Mouse (Mus musculus) G1E (cell line): ENCODE measurements around the gene Mmp15. TPM values are rescaled to one million over a fixed set of nuclear protein-coding genes. Genes with fewer than 3 reads are reported as not detected.

Experiments used
- ATAC-seq: 2 replicates; pipeline ENCODE4 v1.8.0; 2016; ENCODE audit warnings: mild to moderate bottlenecking; ENCODE audit not compliant: insufficient number of reproducible peaks, poor library complexity, low FRiP score, severe bottlenecking; ENCODE audit errors: extremely low read depth
- DNase-seq: peaks from one replicate; pipeline ENCODE4 v3.0.0; 2012; ENCODE audit warnings: low spot score
- H3K27me3 ChIP-seq: 2 replicates; pipeline ENCODE4 v1.6.1; 2012; ENCODE audit warnings: mild to moderate bottlenecking, low read length, inconsistent platforms; ENCODE audit not compliant: insufficient read depth
- H3K36me3 ChIP-seq: replicated peaks from 2 replicates; pipeline ENCODE3; 2012; ENCODE audit warnings: mild to moderate bottlenecking, inconsistent platforms
- H3K4me1 ChIP-seq: 2 replicates; pipeline ENCODE4 v1.6.1; 2012; ENCODE audit warnings: low read depth, low read length, inconsistent platforms, mixed read lengths; ENCODE audit not compliant: insufficient read depth
- H3K4me3 ChIP-seq: 2 replicates; pipeline ENCODE4 v1.5.1; 2012; ENCODE audit warnings: low read depth, mild to moderate bottlenecking, inconsistent platforms, low read length, moderate library complexity, mixed read lengths
- H3K9me3 ChIP-seq: replicated peaks from 2 replicates; pipeline ENCODE4 v1.6.1; 2012; ENCODE audit warnings: inconsistent platforms
- CTCF ChIP-seq: IDR thresholded peaks from 2 replicates; pipeline ENCODE4 v1.5.1; 2012; ENCODE audit warnings: low read depth, low read length, inconsistent platforms, mixed read lengths
- GATA1 ChIP-seq: IDR thresholded peaks from 2 replicates; pipeline ENCODE4 v1.6.1; 2012; ENCODE audit warnings: borderline replicate concordance, low read length, inconsistent platforms, mixed read lengths
- GATA2 ChIP-seq: IDR thresholded peaks from 2 replicates; pipeline ENCODE4 v1.6.1; 2012; ENCODE audit warnings: low read depth, low read length, inconsistent platforms, borderline replicate concordance
- POLR2AphosphoS5 ChIP-seq: IDR thresholded peaks from 2 replicates; pipeline ENCODE4 v1.6.1; 2012; ENCODE audit warnings: low read depth, low read length, inconsistent platforms; ENCODE audit not compliant: insufficient replicate concordance
- TAL1 ChIP-seq: conservative IDR thresholded peaks from 2 replicates; pipeline ENCODE4 v1.6.1; 2012; ENCODE audit warnings: low read depth, low read length, inconsistent platforms, mixed read lengths
- polyA plus RNA-seq: library from polyadenylated mRNA; stranded (reverse); fragments of >175 nt; gene quantifications from 2 replicates; pipeline ENCODE4 v1.2.3, GENCODE M21; 2012
- total RNA-seq, 2 experiments: library from RNA; stranded (forward) in 1 of 2; stranded (reverse) in 1 of 2; fragments of 200-1000 nt in 1 of 2; fragments of >200 nt in 1 of 2; fragmentation: Nextera tagmentation in 1 of 2; gene quantifications; 2 replicates each; pipeline ENCODE4 v1.2.3; 2014 to 2017

Mmp15 gene
- total and polyA plus RNA-seq, 3 experiments: 0.01 to 0.05 TPM; not detected in 1

DNA sequence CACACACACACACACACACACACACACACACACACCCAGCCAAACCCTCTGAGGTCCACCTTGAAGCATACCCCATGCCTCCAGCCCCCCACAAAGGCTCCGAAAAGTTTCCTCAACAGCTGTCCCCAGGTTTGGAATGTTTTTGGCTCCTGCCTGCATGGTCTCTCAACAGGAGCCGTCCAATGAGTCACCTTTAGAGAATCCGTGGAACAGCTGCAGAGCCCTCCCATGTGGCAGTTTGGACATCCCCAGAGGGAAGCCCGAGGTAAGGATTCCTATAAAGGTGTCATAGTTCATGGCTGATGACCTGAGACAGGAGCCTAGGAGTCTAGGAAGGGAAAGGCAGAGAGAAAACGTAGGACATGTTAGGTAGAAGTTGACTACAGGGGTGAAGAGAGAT, 34.0 kb downstream of the Mmp15 start:
- no peak for TF ChIP-seq POLR2AphosphoS5
- no peak for TF ChIP-seq GATA1
- TF ChIP-seq CTCF: no peak
- no peak for TF ChIP-seq GATA2
- TF ChIP-seq TAL1: no peak
- Histone ChIP-seq H3K36me3 (no peaks in the 10 kb centered on the region), H3K9me3 (no peaks in the 10 kb centered on the region), H3K4me1 (peaks cover 2% of the 10 kb centered on the region; the same call in 1 of the 2 replicates), H3K4me3 (no peak overlapping the region), H3K27me3 (peaks cover 15% of the 10 kb centered on the region)
- ATAC-seq (no peak), DNase-seq (no peak)

DNA sequence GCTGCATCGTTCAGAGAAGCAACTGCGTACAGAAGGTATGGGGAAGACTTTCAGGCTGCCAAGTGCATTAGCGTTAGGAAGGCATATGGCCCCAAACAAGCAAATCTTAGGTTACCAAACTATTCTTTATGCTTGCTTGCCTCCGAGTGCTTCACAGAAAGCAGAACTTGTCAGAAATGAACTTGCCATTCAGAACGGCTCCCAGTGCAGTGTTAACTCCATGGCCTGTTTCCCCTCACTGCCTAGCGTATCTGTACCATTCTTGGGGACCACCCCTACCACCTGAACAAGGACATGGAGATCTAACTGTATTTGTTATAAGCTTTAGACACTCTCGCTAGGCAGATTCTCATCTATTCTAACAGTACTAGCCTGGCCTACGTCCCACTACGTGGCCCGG, 35.2 kb downstream of the Mmp15 start:
- TF ChIP-seq GATA2 (no peak), POLR2AphosphoS5 (no peak), GATA1 (no peak), CTCF (no peak), TAL1 (no peak)
- H3K4me1 ChIP-seq: peaks cover 2% of the 10 kb centered on the region; the same call in 1 of the 2 replicates
- ATAC-seq (no peak), DNase-seq (no peak)
- no peaks in the 10 kb centered on the region for H3K36me3 ChIP-seq
- no peak overlapping the region for H3K4me3 ChIP-seq
- no peaks in the 10 kb centered on the region for H3K9me3 ChIP-seq
- peaks cover 15% of the 10 kb centered on the region for H3K27me3 ChIP-seq

DNA sequence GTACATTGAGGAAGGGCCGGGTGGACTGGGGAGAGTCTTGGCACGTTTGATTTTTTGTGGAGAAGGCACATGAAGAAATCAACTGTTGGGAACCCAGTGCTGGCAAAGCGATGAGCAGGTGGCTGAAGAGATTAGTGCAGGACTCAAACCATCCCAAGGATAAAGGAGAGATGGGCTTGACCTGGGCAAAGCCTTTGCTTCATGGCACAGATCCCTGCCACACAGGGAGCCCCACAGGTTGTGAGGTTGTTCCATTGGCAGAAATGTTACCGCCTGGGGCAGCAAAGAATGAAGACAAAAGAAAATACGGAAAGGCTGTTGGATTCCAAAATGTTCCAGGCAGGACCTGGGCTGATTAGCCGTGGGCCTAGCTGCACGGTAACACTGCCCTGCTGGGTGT, 35.9 kb downstream of the Mmp15 start:
- Histone ChIP-seq H3K9me3 (no peaks in the 10 kb centered on the region), H3K36me3 (no peaks in the 10 kb centered on the region), H3K27me3 (peaks cover 20% of the 10 kb centered on the region), H3K4me1 (peaks cover 2% of the 10 kb centered on the region; the same call in 1 of the 2 replicates), H3K4me3 (no peak overlapping the region)
- TF ChIP-seq CTCF: no peak
- DNase-seq (no peak), ATAC-seq (no peak)

DNA sequence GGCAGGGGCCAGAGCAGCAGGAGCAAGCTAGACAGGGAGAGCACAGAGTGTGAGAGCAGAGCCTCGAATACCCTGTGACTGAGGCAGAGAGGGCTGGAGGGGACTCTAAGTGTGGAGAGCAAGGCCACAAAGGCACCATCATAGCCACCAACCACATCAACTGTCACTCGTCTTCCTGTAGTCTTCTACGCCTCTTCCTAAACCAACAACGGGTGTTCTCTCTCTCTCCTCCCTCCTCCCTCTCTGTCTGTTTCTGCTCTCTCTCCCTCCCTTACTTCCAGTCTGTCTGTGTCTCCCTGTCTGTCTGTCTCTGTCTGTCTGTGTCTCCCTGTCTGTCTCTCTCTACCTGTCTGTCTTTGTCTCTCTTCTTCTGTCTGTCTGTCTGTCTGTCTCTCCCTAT, 38.2 kb downstream of the Mmp15 start:
- TF ChIP-seq CTCF: no peak
- no peak for TF ChIP-seq POLR2AphosphoS5
- no peak for TF ChIP-seq GATA1
- ATAC-seq (no peak), DNase-seq (no peak)
- H3K27me3 ChIP-seq: peaks cover 28% of the 10 kb centered on the region
- H3K4me3 ChIP-seq: no peak overlapping the region
- no peaks in the 10 kb centered on the region for H3K9me3 ChIP-seq
- H3K4me1 ChIP-seq: peaks cover 8% of the 10 kb centered on the region
- no peaks in the 10 kb centered on the region for H3K36me3 ChIP-seq

DNA sequence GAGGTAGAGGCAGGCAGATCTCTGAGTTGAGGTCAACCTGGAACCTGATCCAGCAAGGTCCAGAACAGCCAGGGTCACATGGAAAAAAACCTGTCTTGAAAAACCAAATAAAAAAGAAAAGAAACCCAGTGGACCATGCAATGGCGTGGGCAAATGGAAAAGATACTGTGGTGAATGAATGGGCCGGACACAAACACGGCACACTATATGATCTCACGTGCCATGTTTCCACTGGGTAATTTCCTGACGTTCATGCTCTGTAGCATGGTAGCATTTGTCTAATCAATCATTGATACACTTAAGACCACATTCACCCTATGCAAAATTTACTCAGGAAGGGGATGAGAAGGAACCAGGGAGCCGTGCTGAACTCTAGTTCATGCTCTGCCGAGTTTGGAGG, 39.0 kb downstream of the Mmp15 start:
- no peak for TF ChIP-seq CTCF
- TF ChIP-seq POLR2AphosphoS5: no peak
- H3K36me3 ChIP-seq: no peaks in the 10 kb centered on the region
- no peak overlapping the region for H3K4me3 ChIP-seq
- H3K9me3 ChIP-seq: no peaks in the 10 kb centered on the region
- peaks cover 13% of the 10 kb centered on the region for H3K4me1 ChIP-seq
- ATAC-seq: no peak
- DNase-seq: no peak
- H3K27me3 ChIP-seq: peaks cover 28% of the 10 kb centered on the region

- H3K4me3 ChIP-seq: no peak overlapping the region
- H3K27me3 ChIP-seq: peaks cover 32% of the 10 kb centered on the region
- peaks cover 28% of the 10 kb centered on the region for H3K4me1 ChIP-seq
- no peaks in the 10 kb centered on the region for H3K9me3 ChIP-seq
- no peak for DNase-seq
- TF ChIP-seq GATA2: no peak
- no peak for TF ChIP-seq CTCF
- TF ChIP-seq TAL1: no peak
- no peak for TF ChIP-seq POLR2AphosphoS5
- no peak for TF ChIP-seq GATA1
- ATAC-seq: no peak
- H3K36me3 ChIP-seq: no peaks in the 10 kb centered on the region
Observed at GRCm38 (mm10) chr8:95392604-95393003, 40.5 kb downstream of the Mmp15 start.

DNA sequence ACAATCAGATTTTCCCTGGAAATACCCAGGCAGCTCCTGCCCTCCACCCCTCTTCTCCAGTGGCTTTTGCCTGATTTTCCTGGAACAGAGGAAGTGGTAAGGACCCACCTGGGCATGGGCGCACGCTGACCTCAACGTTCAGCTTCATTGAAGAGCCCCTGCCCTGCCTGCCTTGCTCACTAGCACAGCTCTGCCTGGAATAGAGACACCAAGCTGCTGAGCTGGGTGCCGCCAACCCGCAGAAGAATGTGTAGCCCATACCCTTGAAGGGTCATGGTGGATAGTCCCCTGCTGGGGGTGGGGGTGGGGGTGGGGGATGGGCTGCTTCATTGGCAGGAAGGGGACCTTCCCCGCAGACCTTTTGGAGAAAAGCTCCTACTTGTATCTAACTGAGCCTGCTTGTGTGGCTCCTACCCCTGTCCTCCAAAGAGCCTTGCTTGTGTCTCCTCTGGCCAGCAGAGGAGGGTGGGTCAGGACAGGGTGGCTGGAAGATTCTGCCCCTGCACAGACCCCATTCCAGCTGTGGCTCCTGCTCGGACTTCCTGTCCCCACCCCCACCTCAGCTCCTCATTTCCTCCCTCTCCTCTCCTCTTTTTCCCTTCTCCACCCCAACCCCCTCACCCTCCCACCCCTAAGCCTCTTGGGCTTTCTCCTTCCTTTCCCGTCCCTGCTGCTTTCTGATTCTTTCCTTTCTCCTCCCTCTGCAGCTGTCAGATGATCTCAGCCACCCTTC, 43.3 kb downstream of the Mmp15 start:
- no peaks in the 10 kb centered on the region for H3K36me3 ChIP-seq
- ATAC-seq (no peak), DNase-seq (no peak)
- H3K4me3 ChIP-seq: no peak overlapping the region
- TF ChIP-seq TAL1 (no peak), POLR2AphosphoS5 (no peak), GATA1 (no peak), GATA2 (no peak), CTCF (no peak)
- peaks cover 27% of the 10 kb centered on the region for H3K4me1 ChIP-seq
- peaks cover 37% of the 10 kb centered on the region for H3K27me3 ChIP-seq
- H3K9me3 ChIP-seq: no peaks in the 10 kb centered on the region
